Mouse (Mus musculus): ENCODE measurements at regions not wholly inside any gene's neighbourhood (a gene's known extent, or its start where the extent isn't known, plus 50 kb on each side); places are given as distances from the start of the nearest gene placed in this dataset.

DNA sequence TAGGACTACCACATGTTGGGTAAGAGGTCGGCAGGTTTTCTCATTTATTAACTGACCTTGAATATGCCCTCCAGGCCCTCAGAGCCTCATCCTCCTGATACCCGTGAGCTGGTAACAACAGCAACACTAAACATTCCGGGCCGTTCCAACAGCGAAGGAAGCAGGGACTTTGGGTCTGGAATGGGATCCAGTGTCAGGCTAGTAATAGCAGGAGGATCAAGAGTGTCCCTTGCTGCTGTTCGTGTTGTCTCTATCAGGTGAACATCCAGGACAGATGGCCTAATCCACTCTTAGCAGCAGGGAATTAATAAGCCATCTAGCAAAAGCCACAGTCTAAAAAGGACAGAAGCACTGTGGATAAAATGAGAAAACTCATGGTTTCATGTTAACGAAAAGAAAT is 106.7 kb downstream of the Cpeb2 start:
- DNase-seq = no peak

DNA sequence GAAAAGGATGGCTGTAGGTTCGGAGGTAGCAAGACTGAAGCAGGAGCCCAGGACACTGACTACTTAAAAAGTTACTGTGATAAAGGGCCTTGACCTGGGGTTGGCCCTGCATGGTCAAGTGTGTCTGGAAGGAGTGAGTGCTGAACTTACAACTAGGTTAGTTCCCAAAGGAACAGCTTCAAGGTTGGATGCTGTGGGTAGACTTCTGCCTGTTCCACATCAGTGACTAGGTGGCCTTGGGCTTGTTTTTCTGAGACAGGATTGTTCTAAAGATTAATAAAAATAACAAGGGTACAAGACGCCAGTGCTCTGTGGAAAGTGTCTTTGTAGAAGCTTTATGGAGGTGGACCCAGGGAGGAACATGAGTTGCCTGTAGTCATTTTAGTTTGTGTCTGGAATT is 108.5 kb downstream of the Cpeb2 start:
- no peak for DNase-seq

DNA sequence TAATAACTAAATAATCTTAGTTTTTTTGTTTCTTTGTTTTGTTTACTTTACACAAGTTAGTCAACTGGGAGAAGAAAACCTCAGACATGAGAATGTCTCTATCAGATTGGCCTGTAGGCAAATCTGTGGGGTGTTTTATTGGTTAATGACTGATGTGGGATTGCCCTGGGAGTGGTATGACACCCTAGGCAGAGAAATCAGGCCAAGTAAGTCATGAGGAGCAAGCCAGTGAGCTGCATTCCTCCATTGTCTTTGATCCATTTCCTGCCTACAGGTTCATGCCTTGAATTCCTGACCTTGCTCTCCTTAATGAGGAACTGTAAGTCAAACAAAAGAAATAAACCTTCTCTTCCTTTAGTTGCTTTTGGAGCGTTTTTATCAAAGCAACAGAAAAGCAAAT is 111.5 kb downstream of the Cpeb2 start:
- no peak for DNase-seq

DNA sequence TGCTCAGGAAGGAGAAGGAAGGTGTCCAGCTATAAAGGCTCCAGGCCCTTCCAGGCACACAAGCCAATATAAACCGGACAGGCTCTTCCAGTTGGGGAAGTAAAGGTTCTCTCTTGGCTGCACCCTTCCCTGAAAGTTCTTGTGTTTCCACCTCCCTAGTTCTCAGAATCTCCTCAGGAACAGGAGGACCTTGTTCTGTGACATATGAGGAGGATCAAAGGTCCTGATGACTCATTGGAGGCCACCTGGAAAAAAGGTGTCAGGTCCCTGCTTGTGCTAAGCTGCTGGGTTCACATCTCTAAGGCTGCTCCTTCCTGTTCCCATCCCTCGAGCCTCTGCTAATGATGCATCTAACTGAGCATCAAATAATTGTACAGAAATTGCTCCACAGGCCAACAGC is 118.0 kb downstream of the Cpeb2 start:
- no peak for DNase-seq

DNA sequence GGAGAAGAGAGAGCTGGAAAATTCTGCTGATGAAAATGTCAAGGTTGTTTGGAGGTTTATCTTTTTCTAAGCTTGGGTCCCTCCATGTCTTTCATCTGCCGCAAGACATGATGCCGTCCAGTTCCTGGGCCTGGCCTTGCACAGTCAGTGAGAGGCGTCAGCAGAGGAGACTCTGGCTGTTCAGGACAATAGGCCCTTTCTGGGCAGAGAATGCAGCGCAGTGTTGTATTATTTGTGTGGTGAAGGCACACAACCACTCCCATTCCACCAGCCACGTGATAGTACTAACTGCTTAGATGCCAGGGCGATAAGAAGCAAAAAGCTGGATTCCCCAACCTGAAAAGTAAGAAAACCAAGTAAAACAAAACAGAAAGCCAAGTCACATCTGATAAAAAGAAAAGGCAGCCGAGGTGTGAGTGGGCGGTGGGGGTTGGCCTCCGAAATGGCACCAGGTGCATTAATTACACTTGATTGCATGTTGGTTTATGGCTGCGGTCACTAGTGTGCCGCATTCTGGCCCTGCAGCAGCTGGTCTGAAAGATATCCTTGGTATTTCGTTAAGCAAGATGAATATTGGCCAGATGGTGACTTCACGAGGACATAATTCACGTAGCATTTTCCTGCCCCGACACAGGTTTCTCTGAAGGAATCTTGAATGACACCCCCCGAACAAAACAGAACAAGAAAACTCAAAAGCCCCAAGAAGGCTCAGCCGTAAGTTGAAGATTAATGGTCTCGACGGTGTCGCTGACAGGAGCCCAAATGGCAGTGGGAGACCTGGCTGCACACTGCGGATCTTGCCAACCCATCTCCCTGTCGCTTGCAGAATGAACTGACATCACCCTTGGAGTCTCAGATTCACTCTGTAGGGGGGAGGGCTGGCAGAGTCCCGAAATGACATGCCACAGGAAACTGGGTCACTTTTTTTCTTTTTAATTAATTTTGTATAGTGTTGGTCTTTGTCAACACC is 120.3 kb downstream of the Cpeb2 start:
- DNase-seq = no peak

DNA sequence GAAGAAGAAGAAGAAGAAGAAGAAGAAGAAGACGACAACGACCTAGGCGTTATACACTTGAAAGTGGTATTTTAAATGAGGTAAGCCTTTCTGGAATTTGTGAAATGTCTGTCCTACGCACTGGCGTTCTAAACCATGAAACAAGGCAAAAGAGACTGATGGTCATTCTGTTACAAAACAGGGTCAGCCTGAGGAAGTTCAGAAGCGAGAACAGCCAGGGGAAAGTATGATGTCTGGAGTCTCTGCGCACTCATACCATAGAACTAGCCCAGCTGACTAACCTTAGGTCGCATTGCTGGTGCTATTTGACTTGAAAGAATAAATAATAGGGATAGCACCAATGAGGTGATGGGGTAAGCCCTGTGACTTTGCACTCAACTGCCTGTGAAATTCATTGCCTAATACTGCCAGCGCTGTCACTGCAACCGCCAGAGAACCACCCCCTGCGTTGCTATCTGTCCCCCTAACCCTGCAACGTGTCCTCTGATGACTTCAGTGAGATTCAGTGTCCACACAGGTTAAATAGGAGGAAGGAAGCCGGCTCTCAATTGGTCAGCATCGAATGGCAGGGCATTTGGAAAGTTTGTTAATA is 121.5 kb downstream of the Cpeb2 start:
- DNase-seq = no peak

DNA sequence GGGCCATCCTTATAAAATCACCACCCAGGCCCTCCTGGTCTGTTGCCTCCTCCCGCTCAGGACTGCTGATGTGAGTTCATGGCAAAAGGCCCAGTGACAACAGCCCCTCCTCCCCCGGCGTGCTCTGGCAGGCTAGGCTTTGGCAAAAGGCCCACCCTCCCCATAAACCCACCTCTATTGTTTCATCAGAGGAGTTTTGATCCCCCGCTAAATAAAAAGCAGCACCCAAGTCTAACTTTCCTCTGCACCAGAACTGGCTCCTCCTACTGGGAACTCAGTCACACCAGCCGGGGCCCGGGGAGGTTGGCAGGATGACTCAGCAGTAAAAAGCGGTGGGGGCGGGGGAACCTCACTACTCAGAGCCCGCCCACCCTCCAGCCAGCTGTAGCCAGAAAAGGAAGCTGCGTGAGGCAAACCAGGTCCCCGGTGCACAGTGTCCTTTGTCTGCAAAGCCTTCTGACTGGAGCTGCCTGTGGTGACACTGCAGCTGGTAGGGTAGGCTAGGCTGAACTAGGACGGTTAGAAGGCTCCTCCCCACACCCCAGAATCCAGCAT is 122.1 kb downstream of the Cpeb2 start:
- DNase-seq = peak; percentile 85

DNA sequence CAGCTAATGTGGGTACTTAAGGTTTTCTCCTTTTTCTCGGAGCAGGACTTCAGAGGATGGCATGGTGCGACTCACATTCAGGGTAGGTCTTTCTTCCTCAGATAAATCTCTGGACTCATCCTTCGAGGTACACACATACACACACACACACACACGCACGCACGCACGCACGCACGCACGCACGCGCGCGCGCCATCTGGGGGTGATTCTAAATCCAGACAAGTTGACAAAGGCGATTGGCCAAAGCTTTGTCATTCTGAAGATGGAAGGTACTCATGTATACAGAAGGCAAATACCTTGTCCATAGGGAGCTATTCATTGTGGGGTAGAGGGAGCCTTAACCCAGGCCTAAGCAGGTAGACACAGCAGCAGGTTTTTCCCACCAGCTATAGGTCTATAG is 122.9 kb downstream of the Cpeb2 start:
- peak; percentile 5 for DNase-seq

DNA sequence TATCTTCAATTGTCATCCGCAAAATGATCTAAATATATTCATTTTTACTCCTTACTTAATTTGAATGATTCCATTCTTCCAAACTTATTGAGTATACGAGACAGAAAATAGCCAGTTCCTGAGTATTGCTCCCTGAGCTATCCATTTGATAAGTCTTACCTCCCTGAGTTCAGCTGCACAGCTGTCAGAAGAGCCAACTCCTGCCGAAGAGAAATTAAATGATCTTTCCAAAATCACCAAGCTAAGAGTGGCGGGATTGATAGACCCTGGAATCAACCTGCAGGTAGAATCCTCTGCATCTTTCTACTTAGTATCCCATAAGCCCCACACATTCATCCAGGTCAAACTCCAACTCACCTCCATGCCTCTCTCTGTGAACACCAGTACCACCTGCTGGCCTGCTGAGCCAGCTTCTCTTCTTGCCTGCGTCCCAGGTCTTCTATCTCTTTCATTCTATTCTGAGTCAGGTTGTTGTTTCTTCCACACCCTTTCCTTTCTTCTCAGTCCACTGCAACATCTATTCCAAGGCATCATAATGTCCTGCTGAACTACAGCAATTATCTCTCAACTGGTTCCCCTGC is 124.2 kb downstream of the Cpeb2 start:
- DNase-seq = no peak

DNA sequence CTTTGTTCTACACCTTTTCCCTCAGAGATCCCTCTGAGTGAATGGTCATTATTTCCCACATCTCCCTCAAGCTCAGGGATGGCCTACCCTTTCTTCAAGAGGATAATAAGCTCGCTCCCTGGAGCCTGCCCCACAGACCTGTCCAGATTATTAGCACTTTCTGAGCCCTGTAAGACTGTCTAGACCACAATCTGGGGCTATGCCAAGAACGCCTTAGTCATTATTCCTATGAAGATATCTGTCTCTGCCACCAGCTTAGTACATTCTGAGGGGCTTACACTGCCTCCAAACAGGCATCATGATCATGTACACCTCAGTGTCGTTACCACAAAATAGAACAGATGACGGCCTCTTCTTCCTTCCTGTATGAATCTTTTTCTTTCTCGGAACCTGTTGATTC is 124.9 kb downstream of the Cpeb2 start:
- DNase-seq = no peak

DNA sequence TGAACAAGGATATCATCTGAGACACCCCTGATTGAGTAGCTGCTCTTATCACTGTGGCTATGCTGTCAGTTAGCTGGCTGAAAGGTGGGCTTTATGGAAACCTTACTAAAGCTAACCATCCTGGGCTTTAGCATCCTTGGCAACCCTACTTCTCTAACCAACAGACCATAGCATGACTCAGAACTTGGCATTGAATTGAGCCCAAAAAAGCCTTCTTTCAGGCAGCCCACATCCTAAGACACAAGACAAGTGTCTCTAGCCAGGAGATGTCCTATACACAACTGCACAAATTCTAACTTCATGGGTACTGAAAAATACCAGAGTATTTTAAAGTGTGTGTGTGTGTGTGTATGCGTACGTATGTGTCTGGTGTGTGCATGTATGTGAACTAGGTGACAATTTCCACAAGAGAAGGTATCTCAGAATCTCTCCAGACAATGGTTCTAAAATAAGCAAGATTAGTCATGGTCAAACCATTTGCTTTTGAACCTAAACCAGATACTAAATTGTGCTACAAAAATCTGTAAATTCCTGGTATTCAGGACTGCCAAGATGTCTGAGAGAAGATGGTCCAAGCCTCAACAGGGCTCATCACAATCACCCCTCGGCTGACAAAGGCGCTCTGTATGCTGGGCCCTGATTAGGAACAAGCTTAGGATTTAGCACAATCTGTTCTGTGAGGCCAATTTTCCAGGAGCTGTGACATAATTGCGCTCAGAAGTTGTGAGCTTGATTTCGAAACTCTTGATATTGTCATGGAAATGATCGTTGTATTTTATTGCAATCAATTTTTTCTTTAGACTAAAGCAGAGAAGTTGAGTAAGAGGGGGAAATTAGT is 126.2 kb downstream of the Cpeb2 start:
- no peak for DNase-seq

DNA sequence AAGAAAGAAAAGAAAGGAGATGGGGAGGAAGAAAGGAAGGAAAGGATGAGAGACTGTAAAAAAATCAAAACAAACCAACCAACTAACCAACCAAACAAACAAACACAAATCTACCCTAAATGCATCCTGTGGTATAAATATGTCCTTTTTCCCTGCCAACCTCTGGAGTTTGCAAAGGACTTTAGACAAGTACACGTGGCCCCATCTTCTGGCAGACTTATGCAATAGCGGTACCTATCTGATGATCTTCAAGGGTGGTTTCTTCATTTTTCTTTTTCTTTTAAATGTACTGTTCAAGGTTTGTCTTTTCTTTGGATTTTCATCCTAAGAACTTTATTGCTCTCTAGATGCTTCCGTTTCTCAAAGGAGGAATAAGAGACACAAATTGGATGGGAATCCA is 127.3 kb downstream of the Cpeb2 start:
- DNase-seq = peak; percentile 24

DNA sequence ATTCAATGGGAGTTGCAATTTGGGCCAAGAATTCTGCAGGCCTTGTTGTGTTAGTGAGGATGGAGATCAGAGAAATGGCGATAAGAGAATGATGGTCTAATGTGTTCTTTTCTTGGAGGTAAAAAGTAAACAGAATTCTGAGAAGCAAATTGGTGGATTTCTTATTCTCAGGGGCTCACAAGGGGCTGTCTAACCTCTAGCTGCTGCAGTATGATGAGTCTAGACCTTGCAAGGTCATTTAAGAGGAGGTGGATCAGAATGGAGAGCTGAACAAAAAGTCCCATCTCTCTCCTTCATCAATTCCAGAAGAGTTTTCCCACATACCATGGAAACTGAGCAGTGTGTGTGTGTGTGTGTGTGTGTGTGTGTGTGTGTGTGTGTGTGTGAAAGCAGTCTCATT is 128.1 kb downstream of the Cpeb2 start:
- DNase-seq = no peak

DNA sequence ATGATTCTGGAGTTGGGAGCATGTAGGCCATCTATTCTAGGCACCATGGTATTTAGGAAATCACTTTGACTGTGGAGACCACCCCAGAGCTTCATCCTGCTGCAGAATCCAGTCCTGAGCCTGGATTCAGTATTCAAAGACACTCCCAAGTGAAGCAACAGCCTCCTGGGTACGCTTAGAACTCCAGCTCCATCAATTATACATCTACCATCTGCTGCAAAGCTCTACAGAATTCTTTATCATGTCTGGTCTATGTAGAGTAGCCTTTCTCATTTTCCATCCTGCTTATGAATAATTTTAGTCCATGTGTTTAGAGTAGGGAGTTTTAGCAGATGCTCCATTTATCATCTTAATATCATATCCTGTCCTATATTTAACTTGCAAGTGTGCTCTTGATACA is 139.4 kb downstream of the Cpeb2 start:
- DNase-seq = no peak

DNA sequence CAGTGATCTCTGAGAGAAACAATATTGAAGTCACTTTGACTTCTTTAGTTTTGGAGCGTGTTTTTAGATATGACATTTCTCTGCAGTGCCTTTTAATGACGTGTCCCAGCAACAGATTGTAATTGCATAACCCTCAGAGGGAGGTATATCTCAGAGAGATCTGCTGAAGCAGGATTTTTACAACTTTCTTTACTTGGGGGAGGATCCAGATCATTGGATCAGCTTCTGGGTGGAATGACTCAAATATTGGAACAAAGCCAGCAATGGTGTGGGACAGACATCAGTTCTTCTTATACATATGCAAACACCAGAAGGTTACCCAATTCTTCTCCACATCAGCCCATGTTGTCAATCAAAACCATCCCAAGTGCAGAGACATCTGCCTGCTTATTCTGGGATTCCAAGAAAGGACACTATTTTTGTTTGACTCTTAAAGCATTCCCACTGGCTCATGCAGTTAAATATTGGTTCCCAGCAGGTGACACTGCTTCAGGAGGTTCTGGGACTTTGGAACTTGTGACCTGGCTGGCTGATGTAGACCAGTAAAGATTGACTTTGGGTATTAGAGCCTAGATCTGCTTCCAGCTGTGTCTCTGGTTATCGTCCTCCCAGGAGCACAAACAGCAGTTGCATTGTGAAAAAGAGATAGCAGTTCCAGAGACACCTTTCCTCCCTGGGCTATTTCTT is 130.5 kb upstream of the C1qtnf7 start:
- no peak for DNase-seq

DNA sequence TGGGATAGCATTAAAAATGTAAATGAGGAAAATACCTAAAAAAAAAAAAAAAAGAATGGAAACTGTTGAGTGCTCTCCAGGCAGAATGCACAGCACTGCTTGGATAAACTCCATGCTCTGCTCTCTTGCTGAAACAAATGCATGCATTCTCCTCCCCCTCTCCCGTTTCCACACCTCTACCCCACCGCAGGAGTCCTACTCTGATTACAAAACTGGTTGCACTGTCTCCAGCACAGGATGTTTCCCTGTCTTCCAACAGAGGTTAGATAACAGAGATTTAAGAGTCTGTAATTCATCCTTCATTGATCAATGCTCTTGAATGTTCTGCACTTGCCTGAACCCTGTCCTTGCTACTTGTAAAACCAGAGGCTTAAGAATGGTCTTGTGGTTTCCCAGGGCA is 124.3 kb upstream of the C1qtnf7 start:
- no peak for DNase-seq

DNA sequence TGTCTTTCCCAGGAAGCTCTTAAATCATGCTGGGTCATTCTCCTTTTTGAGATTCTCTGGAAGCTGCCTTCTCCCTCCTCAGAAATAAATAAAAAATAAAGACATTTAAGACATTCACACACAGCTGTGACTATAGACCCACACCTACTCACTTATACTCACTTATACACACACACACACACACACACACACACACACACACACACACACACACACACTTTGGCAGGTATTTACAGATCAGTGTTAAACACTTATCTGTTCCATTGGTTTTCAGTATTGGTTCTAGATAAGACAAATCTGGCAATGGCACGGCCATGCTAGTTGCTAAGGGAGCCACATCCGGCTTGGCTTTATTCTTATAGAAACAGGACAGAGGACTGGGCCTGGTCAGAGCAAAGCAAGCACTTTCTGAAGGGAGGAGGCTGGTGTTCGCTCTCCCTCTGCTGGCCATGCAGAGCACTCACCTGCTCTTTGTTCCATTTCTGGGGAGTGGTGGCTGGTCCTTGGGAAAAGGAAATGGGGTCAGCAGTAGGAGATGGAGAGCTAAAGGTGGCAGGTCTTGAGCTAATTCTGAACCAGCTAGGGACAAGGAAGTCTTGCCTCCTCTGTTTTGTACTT is 123.8 kb upstream of the C1qtnf7 start:
- no peak for DNase-seq

DNA sequence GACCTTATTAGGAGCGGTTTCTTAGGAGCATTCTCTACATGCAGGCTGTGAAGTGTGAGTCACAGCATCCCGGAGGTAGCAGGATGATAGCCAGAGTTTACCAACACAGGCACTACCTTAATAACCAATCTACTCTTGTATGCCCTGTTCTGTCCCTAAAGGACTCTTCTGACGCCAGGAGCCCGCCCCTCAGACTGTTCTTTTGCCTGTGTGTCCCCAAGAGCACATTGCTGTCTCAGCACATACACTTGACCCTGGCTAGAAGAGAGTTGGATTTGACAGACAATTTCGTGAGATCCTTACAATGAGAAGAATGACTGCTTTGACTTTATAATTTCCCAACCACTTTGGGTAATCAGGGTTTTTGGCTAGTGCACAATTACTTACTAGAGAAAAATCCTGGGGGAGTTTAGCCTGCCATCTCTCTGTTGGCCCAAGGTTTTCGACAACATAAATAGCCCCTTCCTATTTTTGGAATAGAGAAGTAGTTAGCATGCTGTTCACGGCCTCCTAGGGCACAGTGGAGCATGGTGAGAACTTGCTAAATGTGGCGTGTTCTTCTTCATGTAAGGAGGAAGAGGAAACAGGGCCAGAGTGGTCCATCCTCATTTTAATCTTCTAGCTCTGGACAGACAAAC is 122.3 kb upstream of the C1qtnf7 start:
- DNase-seq = no peak

DNA sequence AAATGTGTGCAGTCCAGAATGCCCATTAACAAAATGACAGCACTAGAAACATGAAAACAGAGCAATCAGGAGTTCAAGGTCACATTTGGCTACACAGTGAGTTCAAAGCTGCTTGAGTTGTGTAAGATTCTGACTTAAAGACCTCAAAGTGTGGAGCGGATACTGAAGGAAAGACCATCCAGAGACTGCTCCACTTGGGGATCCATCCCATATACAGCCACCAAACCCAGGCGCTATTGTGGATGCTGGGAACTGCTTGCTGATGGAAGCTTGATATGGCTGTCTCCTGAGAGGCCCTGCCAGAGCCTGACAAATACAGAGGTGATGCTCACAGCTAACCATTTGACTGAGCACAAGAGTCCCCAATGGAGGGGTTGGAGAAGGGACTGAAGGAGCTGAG is 98.1 kb upstream of the C1qtnf7 start:
- DNase-seq = no peak

DNA sequence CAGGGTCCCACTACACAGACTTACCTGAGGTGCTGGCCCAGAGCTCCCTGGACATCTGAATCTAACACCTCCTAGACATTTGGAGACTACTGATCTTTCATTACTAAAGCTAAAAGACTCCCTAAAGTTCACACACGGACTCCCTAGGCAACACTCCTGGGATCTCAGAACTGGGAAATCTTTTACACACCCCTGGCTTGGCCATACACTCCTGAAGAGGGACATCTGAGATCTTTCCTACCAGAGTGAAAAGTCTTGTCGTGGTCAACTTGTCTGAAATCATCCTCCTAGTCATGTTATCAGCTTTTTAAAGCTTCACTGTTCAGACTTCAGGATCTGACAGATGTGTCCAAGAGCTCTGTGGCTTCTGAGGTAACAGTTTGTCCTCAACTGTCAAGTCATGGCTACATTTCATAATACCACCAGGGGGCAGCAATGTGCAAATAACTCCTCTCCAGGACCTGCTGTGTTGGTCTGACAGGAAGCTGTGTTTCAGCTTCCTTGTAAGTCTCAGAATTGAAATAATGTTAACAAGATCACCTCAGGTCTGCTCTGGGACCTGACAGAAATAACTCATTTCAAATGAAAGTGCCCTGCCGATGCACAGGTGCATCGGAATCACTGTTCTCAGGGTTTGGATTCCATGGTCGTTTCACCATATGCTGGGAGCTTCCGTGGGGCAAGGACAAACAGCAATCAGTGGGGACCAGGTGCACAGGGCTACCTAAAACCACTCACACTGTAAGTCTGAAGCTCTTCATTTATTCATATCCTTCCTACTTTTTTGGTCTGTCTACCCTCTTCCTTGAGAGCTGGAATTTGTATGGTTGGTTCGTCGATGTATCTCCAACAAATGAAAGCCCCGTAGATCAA is 92.3 kb upstream of the C1qtnf7 start:
- peak; percentile 68 for DNase-seq

Data from thymus, postnatal 25 days (tissue).